Mouse (Mus musculus) kidney, embryonic 14.5 days (tissue): ENCODE measurements at regions not wholly inside any gene's neighbourhood (a gene's known extent, or its start where the extent isn't known, plus 50 kb on each side); places are given as distances from the start of the nearest gene placed in this dataset.

Experiments used
- ATAC-seq: fragments of 200-750 bp; cut with Nextera tagmentation; 2 replicates; pipeline ENCODE4 v1.8.0; 2017; ENCODE audit warnings: moderate number of reproducible peaks, mild to moderate bottlenecking, moderate TSS enrichment, moderate library complexity; ENCODE audit not compliant: low FRiP score, low TSS enrichment
- H3K27ac ChIP-seq: fragments of 300-500 bp; sonication (generic); 2 replicates; pipeline ENCODE4 v1.5.1; 2014; ENCODE audit warnings: low read depth, mild to moderate bottlenecking, low read length, moderate library complexity, mixed read lengths
- H3K27me3 ChIP-seq: fragments of 300-500 bp; sonication (generic); 2 replicates; pipeline ENCODE4 v1.6.1; 2014; ENCODE audit warnings: mild to moderate bottlenecking, low read length; ENCODE audit not compliant: control insufficient read depth, insufficient read depth
- H3K36me3 ChIP-seq: fragments of 300-500 bp; sonication (generic); 2 replicates; pipeline ENCODE4 v1.6.1; 2014; ENCODE audit warnings: low read length, mixed read lengths; ENCODE audit not compliant: control insufficient read depth, insufficient read depth
- H3K4me1 ChIP-seq: fragments of 300-500 bp; sonication (generic); 2 replicates; pipeline ENCODE4 v1.6.1; 2014; ENCODE audit warnings: low read length, mixed read lengths; ENCODE audit not compliant: control insufficient read depth, insufficient read depth
- H3K4me2 ChIP-seq: fragments of 300-500 bp; sonication (generic); replicated peaks from 2 replicates; pipeline ENCODE4 v1.6.1; 2014; ENCODE audit warnings: low read depth, mild to moderate bottlenecking, low read length
- H3K4me3 ChIP-seq: fragments of 300-500 bp; sonication (generic); 2 replicates; pipeline ENCODE4 v1.5.1; 2014; ENCODE audit warnings: mild to moderate bottlenecking, low read length
- H3K9ac ChIP-seq: fragments of 300-500 bp; sonication (generic); 2 replicates; pipeline ENCODE4 v1.6.1; 2014; ENCODE audit warnings: low read depth, mild to moderate bottlenecking, low read length, moderate library complexity
- H3K9me3 ChIP-seq: fragments of 300-500 bp; sonication (generic); 2 replicates; pipeline ENCODE4 v1.6.1; 2016; ENCODE audit warnings: low read length; ENCODE audit not compliant: control insufficient read depth
- WGBS: fragments of 180-500 bp; shearing (Covaris S2); extraction: QIAGEN DNeasy Blood & Tissue Kit; methylation state at CpG from one replicate; pipeline ENCODE4 v1.1.7; 2014; 5-methylcytosine and 5-hydroxymethylcytosine counted together

DNA sequence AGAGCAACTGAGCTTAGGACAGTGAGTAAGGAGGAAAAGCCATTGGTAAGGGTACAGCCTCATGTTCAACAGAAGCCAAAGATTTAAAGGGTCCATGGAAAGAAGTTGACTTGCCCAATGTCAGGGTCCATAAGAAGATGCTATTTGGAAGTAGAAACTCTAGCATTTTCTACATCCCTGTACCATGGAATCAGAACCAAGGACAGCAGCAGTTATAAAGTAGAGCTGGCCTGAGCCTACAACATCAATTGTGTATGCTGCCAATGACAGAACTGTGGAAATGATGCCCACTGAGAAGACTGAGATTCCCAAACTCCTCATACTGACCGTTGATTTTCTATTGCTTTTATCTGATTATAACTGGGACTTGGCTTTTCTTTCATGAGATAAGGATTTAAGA is 107.0 kb upstream of the Nsun6 start:
- Histone ChIP-seq H3K9me3 (no peaks in the 10 kb centered on the region), H3K4me2 (no peak overlapping the region), H3K9ac (no peak overlapping the region), H3K27ac (no peak overlapping the region), H3K4me1 (no peaks in the 10 kb centered on the region), H3K4me3 (no peak overlapping the region), H3K27me3 (no peaks in the 10 kb centered on the region), H3K36me3 (no peaks in the 10 kb centered on the region)
- no peak for ATAC-seq
- WGBS: 90% methylated on average over 1 of the region's 1 CpGs

DNA sequence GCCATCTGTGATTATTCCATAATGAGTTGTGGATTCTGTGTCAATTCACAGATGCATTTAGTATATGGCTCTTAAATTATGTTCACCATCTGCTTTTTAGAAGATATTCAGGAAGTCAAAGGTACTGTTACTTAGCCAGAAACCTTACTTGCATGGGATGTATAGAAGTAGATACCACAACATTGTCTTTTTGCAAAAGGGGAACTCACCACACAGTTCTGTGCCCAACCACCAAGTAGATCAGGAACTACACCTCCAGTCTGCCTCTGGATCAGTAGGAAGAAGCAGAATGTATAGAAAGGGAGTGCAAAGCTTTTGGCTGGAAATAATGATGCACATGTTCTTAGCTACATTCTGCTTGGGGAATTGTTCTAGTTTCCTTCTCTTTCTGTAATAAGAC is 102.8 kb upstream of the Nsun6 start:
- Histone ChIP-seq H3K4me3 (no peak overlapping the region), H3K27me3 (no peaks in the 10 kb centered on the region), H3K4me2 (no peak overlapping the region), H3K27ac (no peak overlapping the region), H3K36me3 (no peaks in the 10 kb centered on the region), H3K4me1 (no peaks in the 10 kb centered on the region), H3K9ac (no peak overlapping the region), H3K9me3 (no peaks in the 10 kb centered on the region; the same call in 1 of the 2 replicates)
- no peak for ATAC-seq

DNA sequence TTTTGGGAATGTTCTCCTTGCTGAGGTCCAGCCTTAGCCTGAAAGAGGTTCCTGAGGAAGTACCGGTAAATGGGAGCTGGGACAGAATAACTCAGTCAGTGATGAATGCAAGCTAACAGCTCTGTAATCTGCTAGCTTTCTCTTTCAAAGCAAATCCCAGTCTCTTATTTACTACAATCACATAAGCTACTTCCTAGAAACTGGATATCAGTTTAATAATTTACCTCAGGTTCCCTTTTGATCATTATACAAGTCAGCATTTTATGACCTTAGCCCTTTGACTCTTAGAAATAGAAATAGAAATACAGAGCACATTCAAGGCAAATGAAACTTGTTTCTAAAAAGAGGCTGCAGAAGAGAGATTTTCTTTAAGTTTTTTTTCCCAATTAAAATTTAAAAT is 96.0 kb upstream of the Nsun6 start:
- Histone ChIP-seq H3K4me1 (no peaks in the 10 kb centered on the region), H3K27me3 (no peaks in the 10 kb centered on the region), H3K9me3 (no peaks in the 10 kb centered on the region; the same call in 1 of the 2 replicates), H3K9ac (no peak overlapping the region), H3K4me3 (no peak overlapping the region), H3K27ac (no peak overlapping the region), H3K4me2 (no peak overlapping the region), H3K36me3 (no peaks in the 10 kb centered on the region)
- ATAC-seq: no peak
- WGBS: 84% methylated on average over 1 of the region's 1 CpGs

DNA sequence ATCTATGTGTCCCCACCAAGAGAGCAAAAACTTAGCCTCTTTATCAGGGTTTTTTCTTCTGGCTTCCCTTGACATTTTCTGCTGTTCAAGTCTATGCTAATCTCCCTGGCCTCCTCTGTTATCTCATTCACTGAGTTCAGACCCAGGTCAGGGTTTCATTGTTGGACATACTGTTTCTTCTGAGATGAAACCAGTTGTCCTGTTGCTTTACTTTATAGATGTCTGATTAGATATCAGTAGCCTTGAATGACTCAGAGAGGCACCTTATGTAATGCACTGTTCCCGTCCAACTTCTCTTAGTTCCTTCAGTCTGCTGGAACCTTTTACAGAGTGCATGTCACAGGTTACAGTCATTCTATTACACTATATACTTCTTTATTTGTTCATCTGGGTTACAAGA is 93.5 kb upstream of the Nsun6 start:
- H3K27ac ChIP-seq: no peak overlapping the region
- H3K4me3 ChIP-seq: no peak overlapping the region
- no peaks in the 10 kb centered on the region for H3K27me3 ChIP-seq
- no peak overlapping the region for H3K4me2 ChIP-seq
- no peak for ATAC-seq
- no peaks in the 10 kb centered on the region for H3K4me1 ChIP-seq
- 89% methylated on average over 1 of the region's 1 CpGs for WGBS
- no peaks in the 10 kb centered on the region for H3K36me3 ChIP-seq
- no peaks in the 10 kb centered on the region for H3K9me3 ChIP-seq
- no peak overlapping the region for H3K9ac ChIP-seq

GRCm38 (mm10) chr2:15146986-15147385 is 92.1 kb upstream of the Nsun6 start:
- H3K4me3 ChIP-seq: no peak overlapping the region
- H3K9me3 ChIP-seq: no peaks in the 10 kb centered on the region
- H3K27ac ChIP-seq: no peak overlapping the region
- no peaks in the 10 kb centered on the region for H3K27me3 ChIP-seq
- no peaks in the 10 kb centered on the region for H3K4me1 ChIP-seq
- no peaks in the 10 kb centered on the region for H3K36me3 ChIP-seq
- H3K4me2 ChIP-seq: no peak overlapping the region
- H3K9ac ChIP-seq: no peak overlapping the region
- no peak for ATAC-seq

DNA sequence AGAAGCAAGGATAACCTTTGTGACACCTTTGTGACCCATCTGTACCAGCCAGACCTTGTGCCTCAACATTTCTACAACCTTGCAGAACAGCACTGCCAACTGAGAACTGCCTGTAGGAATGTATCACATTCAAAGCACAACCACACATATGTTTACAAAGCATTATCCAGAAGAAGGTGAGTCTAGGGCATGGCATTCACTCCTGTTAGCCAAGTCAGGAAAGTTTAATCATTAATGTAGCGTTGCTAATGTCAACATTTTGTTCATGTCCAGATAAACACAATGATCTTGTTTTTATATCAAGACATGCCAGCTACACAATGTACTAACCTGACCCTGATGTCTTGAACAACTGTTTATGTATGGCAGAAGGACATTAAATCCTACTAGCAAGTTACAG is 91.5 kb upstream of the Nsun6 start:
- 59% methylated on average over 1 of the region's 1 CpGs for WGBS
- Histone ChIP-seq H3K27ac (no peak overlapping the region), H3K9me3 (no peaks in the 10 kb centered on the region), H3K9ac (no peak overlapping the region), H3K27me3 (no peaks in the 10 kb centered on the region), H3K4me3 (no peak overlapping the region), H3K36me3 (no peaks in the 10 kb centered on the region), H3K4me1 (no peaks in the 10 kb centered on the region), H3K4me2 (no peak overlapping the region)
- ATAC-seq: no peak

- no peak for ATAC-seq
- H3K27ac ChIP-seq: no peak overlapping the region
- no peaks in the 10 kb centered on the region for H3K27me3 ChIP-seq
- H3K9me3 ChIP-seq: no peaks in the 10 kb centered on the region
- H3K4me2 ChIP-seq: no peak overlapping the region
- no peaks in the 10 kb centered on the region for H3K36me3 ChIP-seq
- no peaks in the 10 kb centered on the region for H3K4me1 ChIP-seq
- 68% methylated on average over 2 of the region's 2 CpGs for WGBS
- no peak overlapping the region for H3K4me3 ChIP-seq
- H3K9ac ChIP-seq: no peak overlapping the region
These were observed 89.9 kb upstream of the Nsun6 start for GRCm38 (mm10) chr2:15144781-15145180.

- H3K27ac ChIP-seq: no peak overlapping the region
- H3K4me1 ChIP-seq: no peaks in the 10 kb centered on the region
- no peaks in the 10 kb centered on the region for H3K9me3 ChIP-seq
- no peak overlapping the region for H3K9ac ChIP-seq
- 84% methylated on average over 2 of the region's 2 CpGs for WGBS
- H3K4me2 ChIP-seq: no peak overlapping the region
- no peaks in the 10 kb centered on the region for H3K36me3 ChIP-seq
- no peaks in the 10 kb centered on the region for H3K27me3 ChIP-seq
- H3K4me3 ChIP-seq: no peak overlapping the region
- ATAC-seq: no peak
These were observed 85.0 kb upstream of the Nsun6 start for GRCm38 (mm10) chr2:15139877-15140276.
